Mouse (Mus musculus) adipose tissue, adult 10 weeks (tissue): Measurements from ENCODE around the gene Pde3b. TPM values are rescaled to one million over a fixed set of nuclear protein-coding genes. Genes with fewer than 3 reads are reported as not detected.

Experiments used
- polyA plus RNA-seq: library from polyadenylated mRNA; stranded (reverse); fragments of 350-450 nt; fragmentation: Illumina TruSeq; extraction: RNeasy Lipid Tissue Mini Kit (QIAGEN cat#74804); gene quantifications from one replicate; pipeline ENCODE4 v1.2.3, GENCODE M21; 2014; ENCODE audit warnings: low read depth, low replicate concordance

Pde3b gene
- polyA plus RNA-seq, result 51.5 TPM

GRCm38 (mm10) chr7:114414421-114415335, at the start of gene Pde3b:
TSS of gene Pde3b (plus strand) at chr7:114415281.

GRCm38 (mm10) chr7:114562531-114563241, 147.6 kb downstream of the Pde3b start, which contains the start of gene Cyp2r1:
TSS of gene Cyp2r1 (minus strand) at chr7:114562972.

Other genes starting within 250 kb of the Pde3b start
- 96.8 TPM for gene Copb1, start 160.6 kb upstream of the Pde3b start, polyA plus RNA-seq
- gene Psma1, start 139.2 kb upstream of the Pde3b start, polyA plus RNA-seq, result 137 TPM
- 5.2 TPM for gene Cyp2r1, start 147.7 kb downstream of the Pde3b start, polyA plus RNA-seq
- 1.7 TPM for gene Calca, start 221.1 kb downstream of the Pde3b start, polyA plus RNA-seq